Mouse (Mus musculus) bone marrow macrophage, adult 2 months (primary cell): ENCODE results near the gene Ran.

ENCODE experiments used
- CTCF ChIP-seq: IDR thresholded peaks from 2 replicates; pipeline ENCODE4 v1.5.1; 2012; ENCODE audit warnings: low read depth, mild to moderate bottlenecking, low read length, moderate library complexity
- POLR2A ChIP-seq: IDR thresholded peaks from 2 replicates; pipeline ENCODE4 v1.6.1; 2012; ENCODE audit warnings: mild to moderate bottlenecking, low read depth, low read length, borderline replicate concordance

- no peak for TF ChIP-seq CTCF
- TF ChIP-seq POLR2A: no peak
Measured at GRCm38 (mm10) chr5:129052636-129053355, 32.9 kb downstream of the Ran start.
